Mouse (Mus musculus): ENCODE data around the gene Mepce. TPM values are rescaled to one million over a fixed set of nuclear protein-coding genes. Genes with fewer than 3 reads are reported as not detected.

The Mepce gene
- total and polyA plus RNA-seq, 3 experiments, result 32.7 to 43.7 (median 37.3) TPM

- H3K4me2 ChIP-seq (ENCODE audit: insufficient read depth, low read depth, poor library complexity, severe bottlenecking), result no peak overlapping the region
- dilution Hi-C loops (cut with MboI; ENCODE audit: extremely low pct_ligation_motif_present, extremely low pct_unique_long_range_greater_than_20kb, low sequenced_read_pairs) (no loop called here), in situ Hi-C loops (cut with MboI; ENCODE audit: low pct_ligation_motif_present, low pct_unique_long_range_greater_than_20kb, low sequenced_read_pairs) (loop anchor here (25.0 kb wide), 1 partner anchor 244 kb away; the partner anchor contains the start of genes Gigyf1 and Pop7)
- TF ChIP-seq ETS1 (conservative IDR thresholded peaks at IDR 0.05; ENCODE audit: low read depth, low read length) (no peak), MYC (IDR thresholded peaks at IDR 0.05; ENCODE audit: low read depth, low read length) (no peak), MAX (IDR thresholded peaks at IDR 0.05; ENCODE audit: low read length) (no peak), UBTF (IDR thresholded peaks at IDR 0.05; ENCODE audit: low read depth, low read length) (no peak), MAFK (IDR thresholded peaks at IDR 0.05; ENCODE audit: insufficient replicate concordance, low read length) (no peak), JUND (conservative IDR thresholded peaks at IDR 0.05; ENCODE audit: low read depth, low read length) (no peak), SMC3 (IDR thresholded peaks at IDR 0.05; ENCODE audit: low read depth, low read length) (no peak), RAD21 (IDR thresholded peaks at IDR 0.05; ENCODE audit: low read depth, low read length) (no peak), BHLHE40 (IDR thresholded peaks at IDR 0.05; ENCODE audit: low read depth, low read length) (no peak), PAX5 (IDR thresholded peaks at IDR 0.05; ENCODE audit: low read length) (no peak), GABPA (IDR thresholded peaks at IDR 0.05; ENCODE audit: insufficient replicate concordance, low read depth, low read length) (no peak), POLR2AphosphoS2 (IDR thresholded peaks at IDR 0.05; ENCODE audit: low read depth, low read length) (no peak), POLR2A (IDR thresholded peaks at IDR 0.05; ENCODE audit: low read depth, low read length) (no peak), USF1 (IDR thresholded peaks at IDR 0.05; ENCODE audit: low read depth, low read length) (no peak)
- no peak overlapping the region for H3K27ac ChIP-seq (ENCODE audit: insufficient read depth, low read depth)
- no peak overlapping the region for H3K4me3 ChIP-seq (replicated peaks in 1 of 3; ENCODE audit: low read depth in 2 of 3, low read length in 2 of 3, poor library complexity in 1 of 3)
- H3K4me1 ChIP-seq (ENCODE audit: control insufficient read depth in 1 of 2, insufficient read depth in 2 of 2), result peaks cover 3 to 35% of the 10 kb centered on the region in 2 experiments; a peak in 3 of 4 replicates
- DNase-seq (ENCODE audit: extremely low read depth), result no peak
- no peaks in the 10 kb centered on the region for H3K9me3 ChIP-seq (replicated peaks; ENCODE audit: low read length)
- peaks cover 71 to 92% of the 10 kb centered on the region in 2 experiments for H3K36me3 ChIP-seq (replicated peaks in 1 of 2; ENCODE audit: control insufficient read depth in 1 of 2, insufficient read depth in 1 of 2, low read length in 1 of 2)
- H3K79me2 ChIP-seq (replicated peaks; ENCODE audit: control insufficient read depth, extremely low read depth, insufficient read depth, poor library complexity, severe bottlenecking), result 0 out of 2 replicates have a peak, but pooled peaks cover 1% of the 10 kb centered on the region
- H3K9ac ChIP-seq (ENCODE audit: insufficient read depth, low read depth), result no peak overlapping the region
- H3K27me3 ChIP-seq (replicated peaks), result no peaks in the 10 kb centered on the region
Observed at GRCm38 (mm10) chr5:137756106-137756505, 31.3 kb downstream of the Mepce start.

- Histone ChIP-seq H3K36me3 (replicated peaks in 1 of 2; ENCODE audit: control insufficient read depth in 1 of 2, insufficient read depth in 1 of 2, low read length in 1 of 2) (peaks cover 75 to 92% of the 10 kb centered on the region in 2 experiments), H3K4me1 (ENCODE audit: control insufficient read depth in 1 of 2, insufficient read depth in 2 of 2) (peaks cover 3 to 36% of the 10 kb centered on the region in 2 experiments; a peak in 3 of 4 replicates), H3K9me3 (replicated peaks; ENCODE audit: low read length) (no peaks in the 10 kb centered on the region), H3K9ac (ENCODE audit: insufficient read depth, low read depth) (no peak overlapping the region), H3K27me3 (replicated peaks) (no peaks in the 10 kb centered on the region), H3K79me2 (replicated peaks; ENCODE audit: control insufficient read depth, extremely low read depth, insufficient read depth, poor library complexity, severe bottlenecking) (0 out of 2 replicates have a peak, but pooled peaks cover 1% of the 10 kb centered on the region), H3K4me2 (ENCODE audit: insufficient read depth, low read depth, poor library complexity, severe bottlenecking) (no peak overlapping the region), H3K4me3 (replicated peaks in 1 of 3; ENCODE audit: low read depth in 2 of 3, low read length in 2 of 3, poor library complexity in 1 of 3) (no peak overlapping the region), H3K27ac (ENCODE audit: insufficient read depth, low read depth) (no peak overlapping the region)
- DNase-seq (ENCODE audit: extremely low read depth), result no peak
- no peak for TF ChIP-seq HCFC1 (IDR thresholded peaks at IDR 0.05; ENCODE audit: low read depth, low read length)
- no peak for TF ChIP-seq MXI1 (IDR thresholded peaks at IDR 0.05; ENCODE audit: low read depth, low read length)
- TF ChIP-seq SMC3 (IDR thresholded peaks at IDR 0.05; ENCODE audit: low read depth, low read length), result no peak
- TF ChIP-seq EP300 (IDR thresholded peaks at IDR 0.05; ENCODE audit: low read length), result no peak
- TF ChIP-seq ZNF384 (IDR thresholded peaks at IDR 0.05; ENCODE audit: low read depth, low read length), result no peak
- no peak for TF ChIP-seq MAZ (IDR thresholded peaks at IDR 0.05; ENCODE audit: low read depth, low read length)
- no peak for TF ChIP-seq E2F4 (IDR thresholded peaks at IDR 0.05; ENCODE audit: insufficient replicate concordance, low read depth, low read length)
- no peak for TF ChIP-seq POLR2A (IDR thresholded peaks at IDR 0.05; ENCODE audit: low read depth, low read length)
- no peak for TF ChIP-seq KAT2A (IDR thresholded peaks at IDR 0.05; ENCODE audit: insufficient replicate concordance, low read length)
- no peak for TF ChIP-seq ELF1 (IDR thresholded peaks at IDR 0.05; ENCODE audit: low read depth, low read length)
- no peak for TF ChIP-seq ZMIZ1 (IDR thresholded peaks at IDR 0.05; ENCODE audit: low read depth, low read length)
- no peak for TF ChIP-seq JUND (conservative IDR thresholded peaks at IDR 0.05; ENCODE audit: low read depth, low read length)
- TF ChIP-seq POLR2AphosphoS2 (IDR thresholded peaks at IDR 0.05; ENCODE audit: low read depth, low read length), result no peak
- TF ChIP-seq JUN (IDR thresholded peaks at IDR 0.05; ENCODE audit: insufficient read depth, low read depth, low read length), result no peak
- TF ChIP-seq ZKSCAN1 (IDR thresholded peaks at IDR 0.05; ENCODE audit: borderline replicate concordance, low read depth, low read length), result no peak
- TF ChIP-seq CHD1 (IDR thresholded peaks at IDR 0.05; ENCODE audit: low read depth, low read length), result no peak
- no peak for TF ChIP-seq PAX5 (IDR thresholded peaks at IDR 0.05; ENCODE audit: low read length)
- no peak for TF ChIP-seq NELFE (IDR thresholded peaks at IDR 0.05; ENCODE audit: low read depth, low read length)
- TF ChIP-seq GABPA (IDR thresholded peaks at IDR 0.05; ENCODE audit: insufficient replicate concordance, low read depth, low read length), result no peak
- TF ChIP-seq UBTF (IDR thresholded peaks at IDR 0.05; ENCODE audit: low read depth, low read length), result no peak
- dilution Hi-C loops (cut with MboI; ENCODE audit: extremely low pct_ligation_motif_present, extremely low pct_unique_long_range_greater_than_20kb, low sequenced_read_pairs), result no loop called here
- in situ Hi-C loops (cut with MboI; ENCODE audit: low pct_ligation_motif_present, low pct_unique_long_range_greater_than_20kb, low sequenced_read_pairs), result loop anchor here (25.0 kb wide), 1 partner anchor 243 kb away; the partner anchor contains the start of genes Gigyf1 and Pop7
Observed at GRCm38 (mm10) chr5:137755425-137755824, 32.0 kb downstream of the Mepce start.

Measured in CH12.LX (cell line).